24 mouse cellular contexts compared by ENCODE assay signal in the genomic region with DNA sequence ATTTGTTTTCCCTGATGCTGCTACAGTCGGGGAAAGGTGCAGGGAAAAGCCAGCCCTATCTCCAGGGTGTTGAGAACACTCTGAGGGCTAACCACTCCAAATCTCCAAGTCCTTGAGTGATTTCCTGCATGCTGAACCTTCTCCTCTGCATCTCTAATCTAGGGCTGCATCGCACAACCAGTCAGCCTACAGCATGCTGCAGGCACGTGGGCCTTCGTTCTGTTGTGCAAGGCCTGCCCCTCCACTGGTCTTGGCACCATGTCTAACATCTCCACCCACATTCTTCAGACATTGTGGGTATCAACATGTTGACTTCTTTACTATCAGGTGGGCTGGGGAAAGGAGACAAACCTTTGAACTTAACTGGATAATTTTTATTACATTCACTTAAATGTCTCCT. TPM values are rescaled to one million over a fixed set of nuclear protein-coding genes. Genes with fewer than 3 reads are reported as not detected.
DNase-seq lines count a peak whose midpoint lies in the region; ATAC-seq and TF ChIP-seq lines count a peak whose summit lies in the region.
"Had no signal": no experiment of that assay in that cellular context is flagged by ENCODE, and none has a peak within 500 bp of the region (broad histone marks: within the 10 kb centered on the region; RNA-seq: fewer than 3 reads in every experiment).

No protein-coding gene starts in this region.

- 0 out of 2 replicates have a peak overlapping the region, but pooled peaks have one; percentile 8 for H3K27ac ChIP-seq in heart, embryonic 10.5 days
- peak overlapping the region; percentile 86 for H3K27ac ChIP-seq in liver, adult 2 months (replicated peaks; ENCODE audit: insufficient read depth, low read depth, low read length)
- H3K27ac ChIP-seq in liver, embryonic 11.5 days (ENCODE audit: low read depth, low read length), result no peak overlapping the region
- H3K27ac ChIP-seq: embryonic facial prominence, embryonic 12.5 days; embryonic facial prominence, embryonic 15.5 days; heart, adult 2 months; hindbrain, embryonic 12.5 days; hindbrain, embryonic 15.5 days had no signal

- H3K9me3 ChIP-seq in heart, embryonic 10.5 days, result no peaks in the 10 kb centered on the region
- H3K9me3 ChIP-seq in liver, embryonic 11.5 days (ENCODE audit: control insufficient read depth, low read length), result no peaks in the 10 kb centered on the region
- H3K9me3 ChIP-seq: embryonic facial prominence, embryonic 12.5 days; embryonic facial prominence, embryonic 15.5 days; hindbrain, embryonic 12.5 days; hindbrain, embryonic 15.5 days had no signal

- H3K4me3 ChIP-seq in heart, embryonic 10.5 days, result no peak overlapping the region
- H3K4me3 ChIP-seq in liver, adult 2 months (ENCODE audit: insufficient read depth, low read depth, low read length), result no peak overlapping the region
- H3K4me3 ChIP-seq in liver, embryonic 11.5 days (ENCODE audit: low read depth, low read length), result no peak overlapping the region
- H3K4me3 ChIP-seq: embryonic facial prominence, embryonic 12.5 days; embryonic facial prominence, embryonic 15.5 days; heart, adult 2 months; hindbrain, embryonic 12.5 days; hindbrain, embryonic 15.5 days had no signal

- H3K4me1 ChIP-seq in heart, embryonic 10.5 days, result peaks cover 55% of the 10 kb centered on the region
- H3K4me1 ChIP-seq in liver, adult 2 months (ENCODE audit: control insufficient read depth, insufficient read depth, low read length), result peaks cover 19% of the 10 kb centered on the region
- H3K4me1 ChIP-seq in liver, embryonic 11.5 days (replicated peaks; ENCODE audit: control insufficient read depth, insufficient read depth, low read length), result no peaks in the 10 kb centered on the region
- H3K4me1 ChIP-seq: hindbrain, embryonic 12.5 days had no signal

- no peak overlapping the region for H3K4me2 ChIP-seq in liver, embryonic 11.5 days
- H3K4me2 ChIP-seq: embryonic facial prominence, embryonic 12.5 days; embryonic facial prominence, embryonic 15.5 days; heart, embryonic 11.5 days; hindbrain, embryonic 12.5 days; hindbrain, embryonic 15.5 days had no signal

- no peak overlapping the region for H3K9ac ChIP-seq in liver, adult 2 months (ENCODE audit: low read depth, low read length)
- no peak overlapping the region for H3K9ac ChIP-seq in liver, embryonic 11.5 days (ENCODE audit: low read depth, low read length)
- H3K9ac ChIP-seq: embryonic facial prominence, embryonic 12.5 days; embryonic facial prominence, embryonic 15.5 days; forebrain, postnatal 0 days; hindbrain, embryonic 12.5 days; hindbrain, embryonic 15.5 days had no signal

- TF ChIP-seq POLR2A in liver, adult 2 months (IDR thresholded peaks at IDR 0.05; ENCODE audit: extremely low read depth, insufficient read depth, low read length), result no peak

- TF ChIP-seq CTCF in liver, adult 2 months (IDR thresholded peaks at IDR 0.05; ENCODE audit: low read depth, low read length), result no peak

- ATAC-seq in liver, embryonic 11.5 days (replicated peaks; ENCODE audit: low FRiP score), result no peak
- ATAC-seq: forebrain, embryonic 14.5 days; forebrain, postnatal 0 days; Patski had no signal

- peaks cover 32% of the 10 kb centered on the region; the same call in 1 of the 2 replicates for H3K79me2 ChIP-seq in liver, adult 2 months (ENCODE audit: control insufficient read depth, insufficient read depth, low read length)

- WGBS in heart, embryonic 10.5 days, result 41% methylated on average over 4 of the region's 4 CpGs
- 35% methylated on average over 4 of the region's 4 CpGs for WGBS in liver, adult 2 months
- 63% methylated on average over 4 of the region's 4 CpGs for WGBS in liver, embryonic 11.5 days

- peaks cover 32% of the 10 kb centered on the region for H3K36me3 ChIP-seq in heart, embryonic 10.5 days
- H3K36me3 ChIP-seq in liver, adult 2 months (ENCODE audit: control insufficient read depth, insufficient read depth, low read length), result peaks cover 8% of the 10 kb centered on the region; the same call in 1 of the 2 replicates
- H3K36me3 ChIP-seq in liver, embryonic 11.5 days (ENCODE audit: control insufficient read depth, insufficient read depth, low read length), result peaks cover 2% of the 10 kb centered on the region; the same call in 1 of the 2 replicates
- H3K36me3 ChIP-seq: embryonic facial prominence, embryonic 15.5 days; hindbrain, embryonic 12.5 days; hindbrain, embryonic 15.5 days had no signal

- DNase-seq in heart, embryonic 10.5 days (ENCODE audit: low spot score), result no peak
- no peak for DNase-seq in heart, adult 18-20 months
- peak; percentile 61 for DNase-seq in liver, adult 2 months (ENCODE audit: extremely low read depth, low read depth, low spot score)
- no peak for DNase-seq in liver, embryonic 11.5 days (ENCODE audit: low spot score)
- DNase-seq in lung, postnatal 25 days (ENCODE audit: low spot score), result peak; percentile 16
- no peak for DNase-seq in lung, postnatal 10 days
- DNase-seq in NIH3T3 (ENCODE audit: low read depth), result peak; percentile 7
- no peak for DNase-seq in thymus, adult 18-20 months
- DNase-seq: adrenal gland, postnatal 10 days; adrenal gland, postnatal 36 days; cerebellum, adult 11 months; cerebellum, adult 2 months; cerebellum, adult 9-11 months; cerebellum, postnatal 25 days; forebrain, postnatal 0 days; gastrocnemius, postnatal 25 days; heart, adult 2 months had no signal

- H3K27me3 ChIP-seq in heart, embryonic 10.5 days (ENCODE audit: insufficient read depth, poor library complexity, severe bottlenecking), result no peaks in the 10 kb centered on the region
- H3K27me3 ChIP-seq in liver, adult 2 months (ENCODE audit: control insufficient read depth, insufficient read depth, low read length), result no peaks in the 10 kb centered on the region
- H3K27me3 ChIP-seq in liver, embryonic 11.5 days (replicated peaks; ENCODE audit: control insufficient read depth, insufficient read depth, low read length), result no peaks in the 10 kb centered on the region
- H3K27me3 ChIP-seq: embryonic facial prominence, embryonic 12.5 days; embryonic facial prominence, embryonic 15.5 days; hindbrain, embryonic 12.5 days; hindbrain, embryonic 15.5 days; Patski had no signal

RNA-seq across cellular contexts. Expression of a gene that starts 44.2 kb away (rescaled TPM):
- polyA plus RNA-seq in heart, embryonic 10.5 days (2016; fragmentation: Nextera tagmentation; extraction: Ambion mirVana), result 43.1 and 60.1 TPM in 2 replicates
- total RNA-seq in heart, adult 18-20 months (2021), result 10 to 100 TPM; 36.7 to 38.2 TPM
- 22.4 and 25.0 TPM in 2 replicates for total RNA-seq in liver, adult 2 months (2014; rRNA removed)
- 16.3 and 17.2 TPM in 2 replicates for polyA plus RNA-seq in liver, adult 2 months (2012; rRNA removed)
- polyA plus RNA-seq in liver, embryonic 11.5 days (2014; fragmentation: Nextera tagmentation; extraction: Ambion mirVana), result 4.5 and 5.9 TPM in 2 replicates

Comparison
In these comparisons a context has a peak if more than half of its experiments do, and no peak if none do; other contexts are left out.
1. DNase-seq: peak in liver, adult 2 months (single experiment), lung, postnatal 25 days (single experiment) and NIH3T3 (single experiment); none in heart, embryonic 10.5 days (single experiment), heart, adult 18-20 months (0 of 2), liver, embryonic 11.5 days (single experiment), lung, postnatal 10 days (single experiment) and thymus, adult 18-20 months (0 of 2).